Mouse (Mus musculus): ENCODE results near the gene Csrp1. TPM values are rescaled to one million over a fixed set of nuclear protein-coding genes. Genes with fewer than 3 reads are reported as not detected.

The Csrp1 gene
- polyA plus RNA-seq, 1 experiment from 2014 or later = 78.9 TPM

GRCm38 (mm10) chr1:135794216-135795134 lies 74.6 kb downstream of the Csrp1 start:
- Histone ChIP-seq H3K4me3 (0 out of 2 replicates have a peak overlapping the region, but pooled peaks have one; percentile 22), H3K4me1 (peaks cover 24% of the 10 kb centered on the region), H3K4me2 (replicated peaks) (peak overlapping the region; percentile 43), H3K36me3 (no peaks in the 10 kb centered on the region), H3K9me3 (no peaks in the 10 kb centered on the region), H3K27me3 (0 out of 2 replicates have a peak, but pooled peaks cover 11% of the 10 kb centered on the region), H3K9ac (no peak overlapping the region), H3K27ac (peak overlapping the region; percentile 42; the same call in 1 of the 2 replicates)
- 35% methylated on average over 20 of the region's 20 CpGs for WGBS
- peak; percentile 61; the same call in 1 of the 2 replicates for ATAC-seq (ENCODE audit: insufficient number of reproducible peaks, insufficient read depth, low FRiP score, low TSS enrichment)

- Histone ChIP-seq H3K4me1 (peaks cover 28% of the 10 kb centered on the region), H3K4me2 (replicated peaks) (no peak overlapping the region), H3K27me3 (0 out of 2 replicates have a peak, but pooled peaks cover 7% of the 10 kb centered on the region), H3K36me3 (no peaks in the 10 kb centered on the region), H3K9me3 (no peaks in the 10 kb centered on the region), H3K9ac (no peak overlapping the region), H3K4me3 (no peak overlapping the region), H3K27ac (no peak overlapping the region)
- no peak for ATAC-seq (ENCODE audit: insufficient number of reproducible peaks, insufficient read depth, low FRiP score, low TSS enrichment)
- 69% methylated on average over 1 of the region's 1 CpGs for WGBS
Observed at GRCm38 (mm10) chr1:135798492-135798891, 78.6 kb downstream of the Csrp1 start.

GRCm38 (mm10) chr1:135799109-135799627 lies 79.3 kb downstream of the Csrp1 start:
- WGBS = 58% methylated on average over 8 of the region's 8 CpGs
- Histone ChIP-seq H3K4me3 (no peak overlapping the region), H3K4me1 (peaks cover 21% of the 10 kb centered on the region), H3K4me2 (replicated peaks) (no peak overlapping the region), H3K27me3 (0 out of 2 replicates have a peak, but pooled peaks cover 3% of the 10 kb centered on the region), H3K9ac (no peak overlapping the region), H3K36me3 (no peaks in the 10 kb centered on the region), H3K27ac (no peak overlapping the region), H3K9me3 (no peaks in the 10 kb centered on the region)
- no peak; the same call in 1 of the 2 replicates for ATAC-seq (ENCODE audit: insufficient number of reproducible peaks, insufficient read depth, low FRiP score, low TSS enrichment)

- Histone ChIP-seq H3K27ac (no peak overlapping the region), H3K9ac (no peak overlapping the region), H3K36me3 (no peaks in the 10 kb centered on the region), H3K4me3 (no peak overlapping the region), H3K9me3 (no peaks in the 10 kb centered on the region), H3K4me1 (peaks cover 13% of the 10 kb centered on the region; the same call in 1 of the 2 replicates), H3K27me3 (no peaks in the 10 kb centered on the region), H3K4me2 (replicated peaks) (no peak overlapping the region)
- no peak for ATAC-seq (ENCODE audit: insufficient number of reproducible peaks, insufficient read depth, low FRiP score, low TSS enrichment)
- 54% methylated on average over 8 of the region's 8 CpGs for WGBS
Observed at GRCm38 (mm10) chr1:135800192-135800950, 80.5 kb downstream of the Csrp1 start.

Other genes with a start within 250 kb of the Csrp1 start
- gene Nav1, start 112.8 kb upstream of the Csrp1 start, polyA plus RNA-seq (2016; fragmentation: Nextera tagmentation; extraction: Ambion mirVana) = 18.6 and 19.6 TPM in 2 replicates
- gene Phlda3, start 46.1 kb downstream of the Csrp1 start, polyA plus RNA-seq (2016; fragmentation: Nextera tagmentation; extraction: Ambion mirVana) = 52.8 and 55.0 TPM in 2 replicates
- 48.6 and 66.8 TPM in 2 replicates for gene Tnni1, start 59.4 kb downstream of the Csrp1 start, polyA plus RNA-seq (2016; fragmentation: Nextera tagmentation; extraction: Ambion mirVana)
- 6.6 TPM in 2 replicates for gene Lad1, start 98.5 kb downstream of the Csrp1 start, polyA plus RNA-seq (2016; fragmentation: Nextera tagmentation; extraction: Ambion mirVana)
- gene Tnnt2, start 116.3 kb downstream of the Csrp1 start, polyA plus RNA-seq (2016; fragmentation: Nextera tagmentation; extraction: Ambion mirVana) = 23.0 and 27.7 TPM in 2 replicates
- gene Pkp1, start 199.1 kb downstream of the Csrp1 start, polyA plus RNA-seq (2016; fragmentation: Nextera tagmentation; extraction: Ambion mirVana) = 1.7 and 1.9 TPM in 2 replicates